Comparison of ENCODE assay signal across 8 mouse cellular contexts in the genomic region with DNA sequence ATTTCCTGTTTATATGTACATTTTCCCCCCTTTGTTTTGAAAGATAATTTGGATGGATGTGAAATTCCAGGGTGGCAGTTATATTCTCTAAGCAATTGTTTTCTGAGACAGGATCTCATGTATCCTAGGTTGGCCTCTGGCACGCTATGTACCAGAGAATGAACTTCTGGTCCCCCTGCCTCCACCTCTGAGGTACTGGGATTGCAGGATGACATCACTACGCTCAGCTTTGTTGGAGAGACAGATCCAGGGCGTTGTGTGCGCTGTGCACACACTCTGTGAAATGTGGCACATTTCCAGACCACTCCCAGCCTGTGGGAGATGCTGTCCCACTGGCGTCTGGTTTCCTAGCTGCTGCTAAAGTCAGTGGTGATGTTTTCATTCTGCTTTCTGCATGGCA. TPM values are rescaled to one million over a fixed set of nuclear protein-coding genes. Genes with fewer than 3 reads are reported as not detected.
DNase-seq lines count a peak whose midpoint lies in the region; ATAC-seq and TF ChIP-seq lines count a peak whose summit lies in the region.

No protein-coding gene starts in this region.

- ATAC-seq in embryonic facial prominence, embryonic 15.5 days (ENCODE audit: insufficient number of reproducible peaks, low FRiP score, low TSS enrichment, low read depth): peak; percentile 57; the same call in 1 of the 2 replicates
- peak; percentile 87 for ATAC-seq in lung, embryonic 14.5 days (ENCODE audit: insufficient read depth)
- no peak for ATAC-seq in monocyte, adult 5-6 weeks (replicated peaks; ENCODE audit: insufficient number of reproducible peaks, low FRiP score, low TSS enrichment, poor library complexity, severe bottlenecking)

- peaks cover 7% of the 10 kb centered on the region; the same call in 1 of the 2 replicates for H3K4me1 ChIP-seq in embryonic facial prominence, embryonic 15.5 days
- H3K4me1 ChIP-seq in lung, embryonic 14.5 days (ENCODE audit: insufficient read depth): peaks cover 6% of the 10 kb centered on the region; the same call in 1 of the 2 replicates

- peak overlapping the region; percentile 41; the same call in 1 of the 2 replicates for H3K27ac ChIP-seq in embryonic facial prominence, embryonic 15.5 days (replicated peaks)
- H3K27ac ChIP-seq in lung, embryonic 14.5 days (ENCODE audit: low read depth): peak overlapping the region; percentile 27; the same call in 1 of the 2 replicates

- peak; percentile 10 to 13 for DNase-seq in left cerebral cortex, postnatal 25 days (ENCODE audit: low spot score in 2 of 2)
- DNase-seq in left cerebral cortex, adult 9 months (ENCODE audit: low spot score in 2 of 2): no peak
- peak; percentile 62 for DNase-seq in heart, postnatal 4 days
- peak; percentile 90 for DNase-seq in lung, embryonic 14.5 days
- no peak for DNase-seq in cerebellum, adult 11 months
- no peak for DNase-seq in yolk sac, embryonic 10.5 days (ENCODE audit: low spot score)

- no peak for TF ChIP-seq CTCF in lung, embryonic 14.5 days (IDR thresholded peaks at IDR 0.05; ENCODE audit: low read depth)

- WGBS in embryonic facial prominence, embryonic 15.5 days: 26% methylated on average over 5 of the region's 5 CpGs
- WGBS in lung, embryonic 14.5 days: 17% methylated on average over 5 of the region's 5 CpGs

- no peak overlapping the region for H3K4me2 ChIP-seq in embryonic facial prominence, embryonic 15.5 days (replicated peaks)
- no peak overlapping the region for H3K4me2 ChIP-seq in lung, embryonic 14.5 days

- no peaks in the 10 kb centered on the region for H3K36me3 ChIP-seq in embryonic facial prominence, embryonic 15.5 days
- H3K36me3 ChIP-seq in lung, embryonic 14.5 days (ENCODE audit: insufficient read depth): no peaks in the 10 kb centered on the region

- no peaks in the 10 kb centered on the region for H3K9me3 ChIP-seq in embryonic facial prominence, embryonic 15.5 days (replicated peaks)
- no peaks in the 10 kb centered on the region for H3K9me3 ChIP-seq in lung, embryonic 14.5 days (ENCODE audit: low read depth, low read length)

- no peak overlapping the region for H3K4me3 ChIP-seq in embryonic facial prominence, embryonic 15.5 days (replicated peaks)
- H3K4me3 ChIP-seq in lung, embryonic 14.5 days (ENCODE audit: low read depth, low read length): no peak overlapping the region

- intact Hi-C loops in left cerebral cortex, postnatal 25 days (cut with DNase I): no loop called here

- no peaks in the 10 kb centered on the region for H3K27me3 ChIP-seq in embryonic facial prominence, embryonic 15.5 days
- no peaks in the 10 kb centered on the region for H3K27me3 ChIP-seq in lung, embryonic 14.5 days (ENCODE audit: insufficient read depth, low read length)

- no peak overlapping the region for H3K9ac ChIP-seq in embryonic facial prominence, embryonic 15.5 days
- H3K9ac ChIP-seq in lung, embryonic 14.5 days: no peak overlapping the region; the same call in 1 of the 2 replicates

RNA-seq across cellular contexts. Expression of a gene that starts 21.7 kb away (rescaled TPM):
- 100 to 1,000 TPM; 903 to 958 TPM for total RNA-seq in left cerebral cortex, postnatal 25 days (2021)
- polyA plus RNA-seq in embryonic facial prominence, embryonic 15.5 days (2015; fragmentation: Nextera tagmentation; extraction: Ambion mirVana): 49.6 and 64.0 TPM in 2 replicates
- total RNA-seq in heart, postnatal 4 days (2021): 10 to 100 TPM; 28.4 to 32.1 TPM
- 60.5 and 61.0 TPM in 2 replicates for polyA plus RNA-seq in lung, embryonic 14.5 days (2014; fragmentation: Nextera tagmentation; extraction: Ambion mirVana)
- not detected in 3 replicates for total RNA-seq in monocyte, adult 5-6 weeks (2017)

RNA-seq across cellular contexts. Expression of a gene that starts 35.6 kb away (rescaled TPM):
- 10 to 100 TPM; 60.5 to 66.8 TPM for total RNA-seq in left cerebral cortex, postnatal 25 days (2021)
- polyA plus RNA-seq in embryonic facial prominence, embryonic 15.5 days (2015; fragmentation: Nextera tagmentation; extraction: Ambion mirVana): 43.6 and 54.7 TPM in 2 replicates
- 10 to 100 TPM; 60.9 to 66.7 TPM for total RNA-seq in heart, postnatal 4 days (2021)
- 49.8 and 54.6 TPM in 2 replicates for polyA plus RNA-seq in lung, embryonic 14.5 days (2014; fragmentation: Nextera tagmentation; extraction: Ambion mirVana)
- 0.29 TPM in 1 of 3 replicates, not detected in the others for total RNA-seq in monocyte, adult 5-6 weeks (2017)

Comparison
In these comparisons a context has a peak if more than half of its experiments do, and no peak if none do; other contexts are left out.
1. DNase-seq: peak in left cerebral cortex, postnatal 25 days (2 of 2), heart, postnatal 4 days (single experiment) and lung, embryonic 14.5 days (single experiment); none in left cerebral cortex, adult 9 months (0 of 2), cerebellum, adult 11 months (single experiment) and yolk sac, embryonic 10.5 days (single experiment).
2. RNA of a gene that starts 21.7 kb away (total RNA-seq): 903 to 958 TPM in left cerebral cortex, postnatal 25 days and 28.4 to 32.1 TPM in heart, postnatal 4 days; not detected in monocyte, adult 5-6 weeks; every median in the first group is over 10 times any median in the second.
3. RNA of a gene that starts 35.6 kb away (total RNA-seq): 60.5 to 66.8 TPM in left cerebral cortex, postnatal 25 days and 60.9 to 66.7 TPM in heart, postnatal 4 days; 0.29 TPM in monocyte, adult 5-6 weeks; every median in the first group is over 10 times any median in the second.